Mouse (Mus musculus) neural tube, embryonic 12.5 days (tissue): ENCODE measurements around the gene Guca2a. TPM values are rescaled to one million over a fixed set of nuclear protein-coding genes. Genes with fewer than 3 reads are reported as not detected.
A peak's percentile ranks its signal among the peaks of the same experiment; 100 is the strongest.

Experiments used
- ATAC-seq: fragments of 200-750 bp; cut with Nextera tagmentation; 2 replicates; pipeline ENCODE4 v1.8.0; 2017; ENCODE audit warnings: low read depth, mild to moderate bottlenecking, moderate TSS enrichment, moderate library complexity; ENCODE audit not compliant: low FRiP score
- H3K27ac ChIP-seq: fragments of 300-500 bp; sonication (generic); 2 replicates; pipeline ENCODE4 v1.5.1; 2016
- H3K27me3 ChIP-seq: fragments of 300-500 bp; sonication (generic); replicated peaks from 2 replicates; pipeline ENCODE4 v1.6.1; 2016; ENCODE audit warnings: mild to moderate bottlenecking
- H3K36me3 ChIP-seq: fragments of 300-500 bp; sonication (generic); 2 replicates; pipeline ENCODE4 v1.6.1; 2016; ENCODE audit warnings: mild to moderate bottlenecking
- H3K4me1 ChIP-seq: fragments of 300-500 bp; sonication (generic); 2 replicates; pipeline ENCODE4 v1.6.1; 2016
- H3K4me2 ChIP-seq: fragments of 300-500 bp; sonication (generic); replicated peaks from 2 replicates; pipeline ENCODE4 v1.6.1; 2016; ENCODE audit warnings: mild to moderate bottlenecking
- H3K4me3 ChIP-seq: fragments of 300-500 bp; sonication (generic); 2 replicates; pipeline ENCODE4 v1.5.1; 2016
- H3K9ac ChIP-seq: fragments of 300-500 bp; sonication (generic); 2 replicates; pipeline ENCODE4 v1.6.1; 2016; ENCODE audit warnings: mild to moderate bottlenecking
- H3K9me3 ChIP-seq: fragments of 300-500 bp; sonication (generic); 2 replicates; pipeline ENCODE4 v1.6.1; 2016; ENCODE audit warnings: mild to moderate bottlenecking
- WGBS: fragments of 180-500 bp; shearing (Covaris S2); methylation state at CpG from one replicate; pipeline ENCODE4 v1.1.7; 2016; 5-methylcytosine and 5-hydroxymethylcytosine counted together
- polyA plus RNA-seq: library from polyadenylated mRNA; unstranded; fragments of >200 nt; fragmentation: Nextera tagmentation; extraction: Ambion mirVana; gene quantifications from 2 replicates; pipeline ENCODE4 v1.2.1, GENCODE M21; 2016

Guca2a gene
- polyA plus RNA-seq, 1 experiment from 2014 or later, result not detected

DNA sequence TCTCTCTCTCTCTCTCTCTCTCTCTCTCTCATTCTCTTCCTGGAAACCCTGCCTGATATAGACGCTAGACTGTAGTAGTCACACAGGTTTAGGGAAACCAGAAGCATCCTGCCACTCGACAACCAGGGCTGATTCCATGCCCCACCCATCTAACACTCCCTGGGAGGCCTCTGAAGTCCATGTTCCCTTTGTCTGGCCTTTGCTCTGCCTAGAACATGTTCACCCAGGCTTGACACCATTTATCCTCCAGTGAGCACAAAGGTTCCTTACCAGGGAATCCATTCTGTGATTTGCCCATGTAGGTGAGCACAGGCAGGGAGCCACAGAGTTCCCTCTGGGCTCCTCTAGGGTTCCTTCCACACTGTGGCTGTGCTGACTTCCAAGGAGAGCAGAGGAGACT lies 20.7 kb downstream of the Guca2a start:
- no peaks in the 10 kb centered on the region for H3K4me1 ChIP-seq
- 33% methylated on average over 1 of the region's 2 CpGs for WGBS
- H3K4me2 ChIP-seq, result no peak overlapping the region
- no peak for ATAC-seq
- H3K27me3 ChIP-seq, result no peaks in the 10 kb centered on the region
- H3K27ac ChIP-seq, result no peak overlapping the region
- H3K4me3 ChIP-seq, result no peak overlapping the region
- H3K9me3 ChIP-seq, result peaks cover 9% of the 10 kb centered on the region
- no peaks in the 10 kb centered on the region for H3K36me3 ChIP-seq
- no peak overlapping the region for H3K9ac ChIP-seq

DNA sequence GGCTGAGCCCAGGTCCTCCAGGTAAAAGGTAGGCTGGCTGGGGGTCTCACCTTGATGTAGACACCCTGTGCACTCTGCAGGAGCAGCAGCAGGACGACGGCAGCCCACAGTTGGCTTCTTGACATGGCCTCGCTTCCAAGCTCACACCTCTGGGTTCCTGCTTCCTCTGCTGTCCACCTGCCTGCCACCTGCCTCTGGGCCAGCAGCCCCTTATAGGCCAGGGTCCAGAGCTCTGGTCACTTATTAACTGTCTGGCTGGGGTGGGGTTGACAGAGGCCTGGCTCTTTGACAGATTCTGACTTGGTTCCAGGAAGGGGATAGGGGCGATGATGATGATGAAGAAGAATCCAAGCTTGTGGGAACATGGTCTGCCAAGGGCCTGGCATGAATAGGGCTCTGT lies 21.2 kb downstream of the Guca2a start, which contains the start of gene Guca2b:
Gene Guca2b, minus strand, starts transcription at position 224 of the 400 bp plus-strand sequence.
- no peak for ATAC-seq
- 92% methylated on average over 4 of the region's 4 CpGs for WGBS

DNA sequence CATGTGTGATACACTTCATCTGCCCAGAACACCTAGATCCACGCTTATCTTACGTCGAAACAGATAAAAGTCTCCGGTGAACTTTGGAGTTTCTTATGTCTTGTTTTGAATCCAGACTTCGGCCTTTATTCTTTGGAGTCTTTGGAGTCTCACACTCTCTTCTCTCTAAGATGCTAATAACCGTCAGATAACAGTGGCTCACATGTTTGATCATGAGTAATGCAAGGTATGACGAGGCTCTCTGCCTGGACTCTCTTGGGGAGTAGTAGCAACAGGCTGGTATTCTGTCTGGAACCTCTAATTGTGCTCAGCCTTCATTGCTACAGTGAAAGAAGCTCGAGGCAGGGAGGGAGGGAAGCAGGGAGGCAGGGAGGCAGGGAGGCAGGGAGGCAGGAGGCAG lies 22.5 kb downstream of the Guca2a start:
- Histone ChIP-seq H3K27ac (no peak overlapping the region), H3K4me3 (no peak overlapping the region), H3K27me3 (no peaks in the 10 kb centered on the region), H3K4me1 (no peaks in the 10 kb centered on the region), H3K9me3 (no peaks in the 10 kb centered on the region), H3K36me3 (no peaks in the 10 kb centered on the region), H3K4me2 (no peak overlapping the region), H3K9ac (no peak overlapping the region)
- 84% methylated on average over 8 of the region's 8 CpGs for WGBS
- ATAC-seq, result no peak

More for the DNA sequence above, 21.2 kb downstream of the Guca2a start, which contains the start of gene Guca2b:
- Histone ChIP-seq H3K9me3 (0 out of 2 replicates have a peak, but pooled peaks cover 4% of the 10 kb centered on the region), H3K4me3 (no peak within 1 kb of the TSS), H3K27me3 (no peaks in the 10 kb centered on the region), H3K4me1 (no peaks in the 10 kb centered on the region), H3K9ac (no peak within 1 kb of the TSS), H3K4me2 (no peak within 1 kb of the TSS), H3K27ac (no peak within 1 kb of the TSS), H3K36me3 (no peaks in the 10 kb centered on the region)

DNA sequence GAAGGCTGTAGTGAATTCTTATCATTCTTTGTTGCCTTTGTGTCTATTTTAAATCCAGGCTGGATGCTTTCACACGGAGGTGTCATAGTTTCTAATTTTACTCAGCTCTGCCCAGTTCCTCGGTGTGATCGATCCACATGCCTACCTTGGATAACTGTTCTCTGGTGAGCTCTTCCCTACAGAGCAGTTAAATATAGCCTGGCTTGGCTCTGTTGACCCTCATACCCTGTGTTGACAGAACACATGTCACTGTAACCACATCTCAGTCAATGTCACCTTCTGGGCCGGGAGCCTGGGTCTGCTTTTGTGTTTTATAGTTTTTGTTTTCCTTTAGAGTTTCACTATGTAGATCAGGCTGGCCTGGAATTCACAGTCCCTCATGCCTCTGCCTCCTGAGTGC lies 24.6 kb downstream of the Guca2a start:
- Histone ChIP-seq H3K4me3 (no peak overlapping the region), H3K4me2 (no peak overlapping the region), H3K4me1 (no peaks in the 10 kb centered on the region), H3K9me3 (no peaks in the 10 kb centered on the region), H3K27ac (no peak overlapping the region), H3K9ac (no peak overlapping the region), H3K27me3 (no peaks in the 10 kb centered on the region), H3K36me3 (no peaks in the 10 kb centered on the region)
- ATAC-seq, result no peak
- 86% methylated on average over 4 of the region's 4 CpGs for WGBS

DNA sequence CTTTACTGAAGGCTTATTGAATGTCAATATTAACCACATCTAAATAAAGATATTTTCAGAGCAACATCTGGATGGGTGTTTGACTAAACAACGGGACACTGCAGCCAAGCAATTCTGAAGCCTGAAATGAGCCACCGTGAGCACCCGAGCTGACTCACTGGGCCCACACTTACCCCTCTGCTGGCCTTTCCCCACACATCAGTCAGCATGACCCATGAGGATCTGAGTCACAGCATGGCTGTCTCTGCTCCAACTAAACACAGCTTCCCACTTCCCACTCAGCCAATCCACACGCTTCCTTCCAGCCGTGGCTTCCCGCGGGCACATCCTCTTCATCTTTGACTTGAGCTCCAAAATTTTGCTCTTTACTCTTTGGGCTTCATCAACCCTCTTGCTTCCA lies 25.5 kb downstream of the Guca2a start:
- no peaks in the 10 kb centered on the region for H3K4me1 ChIP-seq
- no peak overlapping the region for H3K4me2 ChIP-seq
- H3K27ac ChIP-seq, result no peak overlapping the region
- ATAC-seq, result no peak
- no peaks in the 10 kb centered on the region for H3K36me3 ChIP-seq
- H3K9ac ChIP-seq, result no peak overlapping the region
- H3K4me3 ChIP-seq, result no peak overlapping the region
- 91% methylated on average over 7 of the region's 7 CpGs for WGBS
- no peaks in the 10 kb centered on the region for H3K27me3 ChIP-seq
- no peaks in the 10 kb centered on the region for H3K9me3 ChIP-seq

DNA sequence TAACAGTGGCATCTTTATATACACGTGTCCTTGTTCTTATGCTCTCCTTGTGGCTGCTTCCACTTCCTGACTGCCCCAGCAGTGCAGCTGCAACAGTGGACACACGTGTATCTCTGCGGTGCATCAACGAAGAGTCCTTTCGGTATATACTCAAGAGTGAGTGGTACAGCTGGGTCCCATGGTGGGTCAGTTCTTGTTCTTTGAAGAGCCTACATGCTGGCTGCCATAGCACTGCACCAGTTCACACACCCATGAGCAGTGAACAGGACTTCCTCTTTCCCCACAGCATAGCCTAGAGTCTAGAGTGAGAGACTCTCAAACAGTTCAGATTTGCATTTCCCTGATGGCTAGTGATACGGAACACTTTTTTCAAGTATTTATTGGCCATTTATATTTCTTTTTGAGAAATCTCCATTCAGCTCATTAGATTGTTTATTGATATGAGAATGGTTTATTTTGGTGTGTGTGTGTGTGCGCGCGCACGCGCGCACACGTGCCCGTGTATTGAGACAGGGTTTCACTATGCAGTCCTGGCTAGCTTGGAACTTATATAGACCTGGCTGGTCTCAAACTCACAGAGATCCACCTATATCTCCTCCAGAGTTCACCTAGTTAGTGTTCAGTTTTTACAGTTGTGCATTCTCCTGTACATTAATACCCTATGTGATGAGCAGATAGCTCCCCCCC lies 26.0 kb downstream of the Guca2a start:
- H3K36me3 ChIP-seq, result no peaks in the 10 kb centered on the region
- no peaks in the 10 kb centered on the region for H3K4me1 ChIP-seq
- no peak overlapping the region for H3K4me2 ChIP-seq
- H3K4me3 ChIP-seq, result no peak overlapping the region
- 92% methylated on average over 14 of the region's 14 CpGs for WGBS
- no peaks in the 10 kb centered on the region for H3K27me3 ChIP-seq
- ATAC-seq, result no peak
- no peak overlapping the region for H3K27ac ChIP-seq
- H3K9me3 ChIP-seq, result no peaks in the 10 kb centered on the region
- no peak overlapping the region for H3K9ac ChIP-seq

DNA sequence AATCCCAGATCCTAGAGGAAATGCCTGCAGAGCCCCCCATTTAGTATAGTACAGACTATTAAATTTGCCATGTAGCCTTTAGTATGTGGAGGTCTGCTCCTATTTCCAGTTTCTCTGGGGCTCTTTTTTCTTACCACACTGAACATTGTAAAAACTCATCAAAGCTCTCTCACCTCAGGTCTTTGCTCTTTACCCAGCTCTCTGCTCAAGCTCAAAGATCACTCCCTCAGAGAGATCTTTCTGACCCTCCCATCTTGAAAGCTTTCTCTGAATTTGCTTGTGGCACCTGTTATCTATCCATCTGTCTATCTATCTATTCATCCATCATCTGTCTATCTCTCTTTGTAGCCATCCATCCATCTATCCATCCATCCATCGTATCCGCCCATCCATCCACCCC lies 27.7 kb downstream of the Guca2a start:
- no peaks in the 10 kb centered on the region for H3K4me1 ChIP-seq
- H3K9me3 ChIP-seq, result no peaks in the 10 kb centered on the region
- H3K27me3 ChIP-seq, result no peaks in the 10 kb centered on the region
- no peak overlapping the region for H3K9ac ChIP-seq
- no peak overlapping the region for H3K4me3 ChIP-seq
- no peaks in the 10 kb centered on the region for H3K36me3 ChIP-seq
- no peak for ATAC-seq
- H3K4me2 ChIP-seq, result no peak overlapping the region
- H3K27ac ChIP-seq, result no peak overlapping the region
- WGBS, result 94% methylated on average over 2 of the region's 2 CpGs

DNA sequence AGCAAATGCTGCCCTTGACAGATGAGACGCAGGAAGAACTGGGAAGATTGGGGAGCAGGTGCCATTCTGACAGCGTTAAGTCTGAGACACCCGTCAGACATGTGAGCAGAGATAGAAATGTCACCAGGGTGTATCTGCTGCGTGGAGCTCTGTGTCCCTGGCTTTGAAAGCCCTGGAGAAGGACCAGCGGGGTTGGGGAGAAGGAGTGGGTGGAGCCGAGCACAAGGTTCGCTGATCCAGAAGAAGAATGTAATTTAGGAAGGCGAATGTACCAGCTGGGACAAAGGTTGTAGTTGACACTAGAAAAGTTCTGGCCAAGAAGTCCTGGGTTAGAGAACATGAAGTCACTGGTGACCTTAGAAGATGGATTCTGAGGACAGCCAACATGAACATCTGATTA lies 28.6 kb downstream of the Guca2a start:
- WGBS, result 47% methylated on average over 8 of the region's 8 CpGs
- Histone ChIP-seq H3K27me3 (no peaks in the 10 kb centered on the region), H3K9ac (no peak overlapping the region), H3K36me3 (no peaks in the 10 kb centered on the region), H3K27ac (no peak overlapping the region), H3K4me2 (no peak overlapping the region), H3K4me1 (peaks cover 4% of the 10 kb centered on the region; the same call in 1 of the 2 replicates), H3K4me3 (no peak overlapping the region), H3K9me3 (no peaks in the 10 kb centered on the region)
- no peak for ATAC-seq

DNA sequence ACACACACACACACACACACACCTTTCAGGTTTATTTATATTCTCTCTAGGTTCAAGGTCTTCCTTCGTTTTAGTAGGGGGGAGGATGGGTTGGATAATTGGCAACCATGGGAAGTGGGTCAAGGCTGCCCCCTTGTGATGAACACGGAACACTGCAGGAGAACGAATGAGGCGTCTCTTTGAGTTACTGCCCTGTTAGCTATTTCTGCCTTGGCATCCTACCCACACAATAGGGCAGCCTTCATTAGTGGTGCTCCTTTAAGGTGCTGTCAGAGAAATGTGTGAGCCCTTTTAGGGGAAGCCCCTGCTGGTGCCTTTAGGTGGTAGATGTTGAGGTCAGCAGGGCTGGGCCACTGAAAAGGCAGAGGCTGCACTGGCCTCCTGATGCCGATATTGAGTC lies 29.9 kb downstream of the Guca2a start:
- ATAC-seq, result 0 out of 2 replicates have a peak, but pooled peaks have one; percentile 30
- WGBS, result 35% methylated on average over 5 of the region's 5 CpGs
- H3K27ac ChIP-seq, result no peak overlapping the region
- no peaks in the 10 kb centered on the region for H3K36me3 ChIP-seq
- H3K9me3 ChIP-seq, result no peaks in the 10 kb centered on the region
- no peak overlapping the region for H3K4me2 ChIP-seq
- no peaks in the 10 kb centered on the region for H3K27me3 ChIP-seq
- H3K9ac ChIP-seq, result no peak overlapping the region
- no peak overlapping the region for H3K4me3 ChIP-seq
- H3K4me1 ChIP-seq, result peaks cover 4% of the 10 kb centered on the region; the same call in 1 of the 2 replicates

DNA sequence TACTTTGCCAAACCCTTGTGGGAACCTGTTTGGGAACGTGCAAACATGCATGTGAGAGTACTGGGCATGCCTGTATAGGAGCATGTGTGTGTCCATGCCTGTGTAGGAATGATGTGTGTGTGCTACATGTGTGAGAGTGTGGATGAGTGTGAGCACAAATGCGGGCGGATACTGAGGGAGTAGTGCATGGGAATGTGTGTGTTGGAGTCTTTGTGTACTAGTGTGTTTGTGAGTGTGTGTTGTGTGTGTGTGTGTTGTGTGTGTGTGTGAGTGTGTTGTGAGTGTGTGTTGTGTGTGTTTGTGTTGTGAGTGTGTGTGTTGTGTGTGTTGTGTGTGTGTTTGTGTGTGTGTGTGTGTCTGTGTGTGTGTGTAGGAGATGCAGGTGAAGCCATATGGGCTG lies 30.7 kb downstream of the Guca2a start:
- H3K36me3 ChIP-seq, result no peaks in the 10 kb centered on the region
- no peak overlapping the region for H3K4me2 ChIP-seq
- H3K9me3 ChIP-seq, result no peaks in the 10 kb centered on the region
- no peaks in the 10 kb centered on the region for H3K27me3 ChIP-seq
- no peak overlapping the region for H3K4me3 ChIP-seq
- H3K4me1 ChIP-seq, result peaks cover 4% of the 10 kb centered on the region; the same call in 1 of the 2 replicates
- no peak for ATAC-seq
- H3K9ac ChIP-seq, result no peak overlapping the region
- H3K27ac ChIP-seq, result no peak overlapping the region
- WGBS, result 90% methylated on average over 3 of the region's 3 CpGs

DNA sequence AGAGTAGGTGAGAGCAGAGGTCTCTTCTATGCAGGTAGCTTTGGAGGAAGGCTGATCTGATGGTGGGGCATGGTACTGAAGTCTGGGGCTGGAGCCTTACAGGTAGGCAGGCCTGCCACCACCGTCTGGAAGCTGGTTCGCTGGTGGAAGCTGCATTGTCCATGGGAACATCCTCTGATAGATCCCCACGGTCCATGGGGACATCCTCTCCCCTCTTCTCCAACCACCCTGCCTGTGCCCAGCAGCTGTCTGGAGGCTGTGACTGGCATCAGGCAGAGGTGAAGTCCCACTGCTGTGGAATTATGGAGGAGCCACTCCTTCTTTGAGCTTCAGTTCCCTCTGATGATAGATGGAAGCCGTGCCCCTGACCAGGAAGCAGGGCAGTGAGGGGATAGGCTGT lies 31.1 kb downstream of the Guca2a start:
- Histone ChIP-seq H3K27me3 (no peaks in the 10 kb centered on the region), H3K9me3 (no peaks in the 10 kb centered on the region), H3K27ac (no peak overlapping the region), H3K4me2 (no peak overlapping the region), H3K4me1 (peaks cover 4% of the 10 kb centered on the region; the same call in 1 of the 2 replicates), H3K36me3 (no peaks in the 10 kb centered on the region), H3K9ac (no peak overlapping the region), H3K4me3 (no peak overlapping the region)
- no peak for ATAC-seq
- WGBS, result 88% methylated on average over 4 of the region's 4 CpGs

DNA sequence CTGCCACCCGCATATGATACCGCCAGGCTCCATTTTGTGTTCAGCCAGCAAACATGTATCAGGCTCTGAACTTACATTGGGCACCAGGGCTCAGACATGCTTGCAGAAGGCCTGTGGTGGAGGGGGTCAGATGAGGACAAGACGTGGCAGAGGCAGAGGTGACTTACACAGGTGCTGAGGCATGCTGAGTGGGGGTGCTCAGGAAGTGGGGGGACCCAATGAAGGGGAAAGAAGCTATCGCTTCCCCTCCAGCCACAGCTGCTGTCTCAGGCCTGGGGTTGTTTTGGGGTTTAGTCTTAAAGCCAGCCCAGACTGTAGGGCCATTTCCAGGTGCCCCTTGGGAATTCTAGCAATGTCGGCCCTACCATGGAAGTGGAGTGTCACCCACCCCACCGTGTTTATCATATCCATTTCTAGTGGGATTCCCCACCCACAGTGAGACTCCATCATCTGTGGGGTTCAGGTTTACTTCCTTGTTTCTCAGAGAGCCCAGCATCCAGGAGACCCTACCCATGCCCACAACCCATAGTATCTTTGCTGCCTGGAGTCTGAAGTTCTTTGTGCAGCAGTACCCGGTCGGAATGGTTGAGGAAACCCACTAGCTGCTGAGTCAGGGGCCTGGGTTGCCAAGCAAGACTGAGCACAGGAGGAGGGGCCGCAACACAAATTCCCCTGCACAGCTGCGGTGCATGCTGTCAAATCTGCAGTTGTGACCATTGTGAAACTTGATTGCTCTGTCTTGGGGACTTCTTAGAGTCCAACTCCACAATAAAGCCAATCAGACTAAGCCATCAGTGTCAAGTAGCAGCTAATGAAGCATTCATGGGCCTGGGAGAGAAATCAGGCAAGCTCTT lies 32.1 kb downstream of the Guca2a start:
- Histone ChIP-seq H3K4me1 (peaks cover 4% of the 10 kb centered on the region; the same call in 1 of the 2 replicates), H3K27ac (no peak overlapping the region), H3K4me3 (no peak overlapping the region), H3K9ac (0 out of 2 replicates have a peak overlapping the region, but pooled peaks have one; percentile 0), H3K4me2 (no peak overlapping the region), H3K36me3 (no peaks in the 10 kb centered on the region), H3K9me3 (no peaks in the 10 kb centered on the region), H3K27me3 (no peaks in the 10 kb centered on the region)
- WGBS, result 73% methylated on average over 10 of the region's 10 CpGs
- ATAC-seq, result no peak
